Mouse (Mus musculus) adrenal gland, postnatal 14 days (tissue): Measurements from ENCODE around the gene Ppp1cb. TPM values are rescaled to one million over a fixed set of nuclear protein-coding genes. Genes with fewer than 3 reads are reported as not detected.
"Not testable (repeated sequence)": the region's sequence is repeated elsewhere in the genome, so short reads cannot be mapped to it uniquely, and the experiment has no call there.

Experiments used
- DNase-seq: peaks from one replicate; pipeline ENCODE4 v3.0.0; 2021; ENCODE audit warnings: mixed read lengths
- long read RNA-seq, 2 experiments: library from polyadenylated mRNA; stranded (forward); transcript quantifications; one replicate each; pipeline ENCODE4 v2.0.0; 2021
- total RNA-seq: library from RNA; stranded (reverse); gene quantifications from 2 replicates; pipeline ENCODE4 v1.2.3, GENCODE M21; 2021

The Ppp1cb gene
- total RNA-seq = 358 and 364 TPM in 2 replicates
- long read RNA-seq, experiment 1, full-length matches to known transcripts = 213 of 237 reads
- long read RNA-seq, experiment 1, partial matches to known transcripts = 11 of 237 reads
- long read RNA-seq, experiment 1, other reads (novel, unspliced or antisense) = 13 of 237 reads
- long read RNA-seq, experiment 2, full-length matches to known transcripts = 96 of 108 reads
- long read RNA-seq, experiment 2, partial matches to known transcripts = 6 of 108 reads
- long read RNA-seq, experiment 2, other reads (novel, unspliced or antisense) = 6 of 108 reads

GRCm38 (mm10) chr5:32458408-32459143 is at the start of gene Ppp1cb:
Gene Ppp1cb (plus strand): TSS chr5:32458843.
- DNase-seq = peak; percentile 100

- DNase-seq = no peak
Observed at GRCm38 (mm10) chr5:32409747-32410146, 48.9 kb upstream of the Ppp1cb start.

GRCm38 (mm10) chr5:32410954-32411688 is 47.5 kb upstream of the Ppp1cb start:
- DNase-seq = no peak

- peak; percentile 33 for DNase-seq
Observed at GRCm38 (mm10) chr5:32412186-32412950, 46.3 kb upstream of the Ppp1cb start.

- DNase-seq = no peak
Observed at GRCm38 (mm10) chr5:32413083-32413482, 45.6 kb upstream of the Ppp1cb start.

- DNase-seq = no peak
Observed at GRCm38 (mm10) chr5:32413569-32413968, 45.1 kb upstream of the Ppp1cb start.

- DNase-seq = peak; percentile 54
Observed at GRCm38 (mm10) chr5:32414461-32414985, 44.1 kb upstream of the Ppp1cb start.

GRCm38 (mm10) chr5:32415554-32415953 is 43.1 kb upstream of the Ppp1cb start:
- no peak for DNase-seq

- peak; percentile 78 for DNase-seq
Observed at GRCm38 (mm10) chr5:32416881-32417280, 41.8 kb upstream of the Ppp1cb start.

- no peak for DNase-seq
Observed at GRCm38 (mm10) chr5:32422081-32422589, 36.5 kb upstream of the Ppp1cb start.

- no peak for DNase-seq
Observed at GRCm38 (mm10) chr5:32423339-32424046, 35.1 kb upstream of the Ppp1cb start.

GRCm38 (mm10) chr5:32424464-32424863 is 34.2 kb upstream of the Ppp1cb start:
- no peak for DNase-seq

- DNase-seq = no peak
Observed at GRCm38 (mm10) chr5:32425485-32426171, 33.0 kb upstream of the Ppp1cb start.

GRCm38 (mm10) chr5:32430399-32430798 is 28.2 kb upstream of the Ppp1cb start:
- DNase-seq = no peak

- DNase-seq = not testable (repeated sequence)
Observed at GRCm38 (mm10) chr5:32434346-32434745, 24.3 kb upstream of the Ppp1cb start.

- DNase-seq = no peak
Observed at GRCm38 (mm10) chr5:32435612-32436011, 23.0 kb upstream of the Ppp1cb start.

- no peak for DNase-seq
Observed at GRCm38 (mm10) chr5:32437901-32438563, 20.6 kb upstream of the Ppp1cb start.

GRCm38 (mm10) chr5:32438564-32438922 is 20.1 kb upstream of the Ppp1cb start:
- no peak for DNase-seq

GRCm38 (mm10) chr5:32441336-32441735 is 17.3 kb upstream of the Ppp1cb start:
- peak; percentile 61 for DNase-seq
